Mouse (Mus musculus): ENCODE measurements at regions not wholly inside any gene's neighbourhood (a gene's known extent, or its start where the extent isn't known, plus 50 kb on each side); places are given as distances from the start of the nearest gene placed in this dataset.

DNA sequence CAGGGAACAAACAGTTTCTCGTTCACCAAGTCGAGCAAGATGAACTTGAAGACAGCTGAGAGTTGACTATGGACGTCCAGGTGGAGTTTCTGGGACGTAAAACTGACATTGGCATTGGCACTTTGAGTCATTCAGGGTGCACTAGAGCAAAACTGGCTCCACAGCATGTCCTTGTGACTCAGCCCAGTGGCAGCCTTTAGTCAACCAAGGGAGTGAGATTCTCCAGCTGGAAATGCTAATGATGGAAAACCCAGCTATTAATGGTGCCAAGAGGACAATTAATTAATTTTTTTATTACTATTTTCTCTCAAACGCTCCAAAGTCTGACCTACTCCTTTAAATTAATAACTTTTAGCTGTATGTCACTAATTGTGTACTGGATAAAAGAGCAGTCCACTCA, 195.0 kb upstream of the Prdm1 start:
- Histone ChIP-seq H3K4me2 (no peak overlapping the region), H3K9me3 (replicated peaks) (no peaks in the 10 kb centered on the region), H3K36me3 (no peaks in the 10 kb centered on the region), H3K9ac (no peak overlapping the region), H3K4me1 (replicated peaks) (0 out of 2 replicates have a peak, but pooled peaks cover 3% of the 10 kb centered on the region), H3K4me3 (replicated peaks) (no peak overlapping the region), H3K27me3 (no peaks in the 10 kb centered on the region), H3K27ac (no peak overlapping the region)
- DNase-seq, result no peak
- no peak for ATAC-seq (ENCODE audit: low read depth)
- 71% methylated on average over 5 of the region's 5 CpGs for WGBS (ENCODE audit: insufficient replicate concordance)

DNA sequence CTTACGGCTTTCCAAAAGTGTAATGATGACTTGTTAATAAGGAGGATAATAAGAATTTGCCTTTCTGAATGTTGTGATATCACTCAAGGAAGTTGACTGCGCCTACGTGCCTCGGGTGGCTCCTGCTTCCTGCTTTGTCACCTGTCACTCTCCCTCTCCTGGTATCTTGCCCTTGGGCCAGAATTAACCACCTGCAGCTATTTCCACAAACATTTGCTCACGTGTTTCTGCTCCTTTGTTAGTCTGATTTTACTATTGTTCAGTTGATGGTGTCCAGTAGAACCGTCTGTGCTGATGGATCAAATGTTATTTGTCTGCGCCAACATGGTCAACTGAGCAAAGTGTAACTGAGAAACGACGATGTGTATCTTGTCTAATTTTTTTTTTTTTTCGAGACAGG, 193.4 kb upstream of the Prdm1 start:
- 72% methylated on average over 10 of the region's 10 CpGs for WGBS (ENCODE audit: insufficient replicate concordance)
- no peak for ATAC-seq (ENCODE audit: low read depth)

DNA sequence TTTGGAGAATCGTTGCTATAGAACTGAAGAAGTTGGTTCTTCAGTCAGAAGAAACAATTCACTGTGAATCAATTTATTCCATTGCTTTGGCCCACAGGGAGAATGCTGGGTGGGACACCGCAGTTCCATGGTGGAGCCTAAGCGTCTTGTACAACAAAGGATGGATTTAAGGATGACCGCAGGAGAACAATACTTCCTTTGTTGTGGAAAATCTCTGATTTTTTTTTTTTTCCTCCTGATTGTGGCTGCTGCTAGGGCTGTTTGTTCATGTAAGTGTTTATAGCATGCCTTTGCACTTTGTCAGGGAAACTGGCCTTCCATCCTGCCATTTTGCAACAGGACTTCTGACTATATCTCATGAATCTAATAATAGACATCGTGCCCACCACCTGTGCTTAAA, 188.3 kb upstream of the Prdm1 start:
- 76% methylated on average over 5 of the region's 5 CpGs for WGBS (ENCODE audit: insufficient replicate concordance)
- no peak for ATAC-seq (ENCODE audit: low read depth)

More for the DNA sequence above, 193.4 kb upstream of the Prdm1 start:
- Histone ChIP-seq H3K9ac (no peak overlapping the region), H3K36me3 (no peaks in the 10 kb centered on the region), H3K27me3 (no peaks in the 10 kb centered on the region), H3K4me3 (replicated peaks) (no peak overlapping the region), H3K9me3 (replicated peaks) (no peaks in the 10 kb centered on the region), H3K27ac (no peak overlapping the region), H3K4me1 (replicated peaks) (0 out of 2 replicates have a peak, but pooled peaks cover 3% of the 10 kb centered on the region), H3K4me2 (no peak overlapping the region)
- DNase-seq, result no peak

DNA sequence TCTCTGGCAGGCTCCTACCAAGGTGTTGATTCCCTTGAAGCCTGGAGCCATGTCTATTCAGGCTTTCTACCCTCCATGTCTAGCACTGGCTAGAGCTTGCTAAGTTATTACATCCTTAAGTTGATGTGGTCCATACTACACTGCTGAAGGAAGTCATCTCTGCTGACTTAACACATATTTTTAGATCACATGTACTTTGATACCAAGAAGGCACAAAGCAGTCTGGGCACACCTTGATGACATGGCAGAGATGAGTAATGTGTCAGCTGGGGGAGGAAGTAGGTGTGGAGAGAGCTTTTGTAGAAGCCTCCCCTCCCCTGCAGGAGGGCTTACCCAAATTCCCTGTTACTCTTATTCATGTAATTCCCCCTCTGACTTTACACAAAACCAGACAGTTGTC, 187.6 kb upstream of the Prdm1 start:
- H3K9me3 ChIP-seq (replicated peaks), result no peaks in the 10 kb centered on the region
- H3K36me3 ChIP-seq, result no peaks in the 10 kb centered on the region
- H3K27ac ChIP-seq, result no peak overlapping the region
- no peak for DNase-seq
- H3K4me3 ChIP-seq (replicated peaks), result no peak overlapping the region
- no peaks in the 10 kb centered on the region for H3K4me1 ChIP-seq (replicated peaks)
- no peaks in the 10 kb centered on the region for H3K27me3 ChIP-seq
- H3K9ac ChIP-seq, result no peak overlapping the region
- no peak overlapping the region for H3K4me2 ChIP-seq
- ATAC-seq (ENCODE audit: low read depth), result no peak

More for the DNA sequence above, 188.3 kb upstream of the Prdm1 start:
- H3K4me3 ChIP-seq (replicated peaks), result no peak overlapping the region
- H3K27ac ChIP-seq, result no peak overlapping the region
- H3K9me3 ChIP-seq (replicated peaks), result no peaks in the 10 kb centered on the region
- no peak overlapping the region for H3K4me2 ChIP-seq
- no peak for DNase-seq
- no peak overlapping the region for H3K9ac ChIP-seq
- H3K27me3 ChIP-seq, result no peaks in the 10 kb centered on the region
- H3K4me1 ChIP-seq (replicated peaks), result no peaks in the 10 kb centered on the region
- H3K36me3 ChIP-seq, result no peaks in the 10 kb centered on the region

DNA sequence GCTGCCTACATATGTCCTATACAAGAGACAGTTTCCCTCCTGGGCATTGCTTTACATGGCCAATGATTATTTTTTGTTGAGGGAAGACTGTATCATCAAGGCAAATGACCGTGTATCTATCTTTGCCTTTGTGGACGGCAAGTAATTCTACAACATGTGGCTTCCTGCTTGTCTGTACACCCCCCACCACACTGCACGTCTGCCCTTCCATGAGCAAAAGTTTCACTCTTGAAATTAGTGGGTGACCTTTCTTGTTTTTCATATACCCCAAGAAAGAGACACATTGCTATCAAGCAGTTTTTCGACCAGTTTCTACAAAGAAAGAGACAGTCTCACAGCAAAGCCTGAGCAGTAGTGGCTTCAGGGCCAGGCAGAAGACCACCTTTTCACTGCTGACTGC, 180.5 kb upstream of the Prdm1 start:
- 51% methylated on average over 4 of the region's 4 CpGs for WGBS (ENCODE audit: insufficient replicate concordance)
- Histone ChIP-seq H3K4me1 (replicated peaks) (no peaks in the 10 kb centered on the region), H3K9me3 (replicated peaks) (no peaks in the 10 kb centered on the region), H3K36me3 (no peaks in the 10 kb centered on the region), H3K4me3 (replicated peaks) (no peak overlapping the region), H3K27me3 (no peaks in the 10 kb centered on the region), H3K27ac (no peak overlapping the region), H3K4me2 (no peak overlapping the region), H3K9ac (no peak overlapping the region)
- no peak for ATAC-seq (ENCODE audit: low read depth)
- DNase-seq, result no peak

DNA sequence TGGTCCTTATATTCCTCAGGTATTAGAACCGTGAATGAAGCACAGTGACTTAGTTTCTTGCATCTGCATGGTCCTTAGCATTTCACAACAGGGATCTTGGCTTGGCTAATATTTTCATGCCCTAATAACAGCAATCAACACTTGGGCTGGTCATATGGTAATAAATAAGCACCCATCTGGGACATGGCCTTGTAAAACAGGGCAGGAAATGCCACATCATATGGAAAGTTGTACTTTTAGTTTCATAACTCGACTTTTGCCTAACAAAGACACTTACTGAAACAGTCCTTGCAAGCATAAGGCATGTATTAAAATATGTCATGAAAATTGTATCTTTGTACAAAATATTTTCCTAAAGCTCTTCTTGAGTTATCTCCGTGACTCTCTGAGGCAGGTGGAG, 175.8 kb upstream of the Prdm1 start:
- H3K4me3 ChIP-seq (replicated peaks), result no peak overlapping the region
- no peaks in the 10 kb centered on the region for H3K9me3 ChIP-seq (replicated peaks)
- H3K27me3 ChIP-seq, result no peaks in the 10 kb centered on the region
- WGBS (ENCODE audit: insufficient replicate concordance), result 63% methylated on average over 3 of the region's 3 CpGs
- H3K27ac ChIP-seq, result no peak overlapping the region
- H3K4me2 ChIP-seq, result no peak overlapping the region
- no peak for DNase-seq
- H3K4me1 ChIP-seq (replicated peaks), result peaks cover 7% of the 10 kb centered on the region; the same call in 1 of the 2 replicates
- H3K36me3 ChIP-seq, result no peaks in the 10 kb centered on the region
- H3K9ac ChIP-seq, result no peak overlapping the region
- ATAC-seq (ENCODE audit: low read depth), result no peak

DNA sequence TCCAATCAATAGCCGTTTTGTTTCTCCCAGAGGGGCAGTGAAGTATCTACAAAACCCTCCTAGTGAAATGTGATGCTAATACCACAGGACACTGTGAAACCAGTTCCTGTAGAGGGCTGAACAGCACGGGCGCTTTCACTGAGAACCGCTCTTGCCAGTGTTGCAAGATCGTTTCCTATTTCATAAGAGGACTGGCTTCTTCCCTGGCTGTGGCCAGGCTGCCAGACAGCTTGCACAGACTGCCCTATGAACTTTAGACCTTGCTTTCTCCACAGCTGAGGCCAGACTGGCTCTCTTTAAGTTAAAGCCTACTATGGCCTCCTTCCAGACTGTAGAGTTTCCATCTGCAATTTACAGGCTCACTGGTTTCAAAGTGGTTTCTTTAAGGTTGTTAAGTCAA, 173.8 kb upstream of the Prdm1 start:
- peaks cover 7% of the 10 kb centered on the region; the same call in 1 of the 2 replicates for H3K4me1 ChIP-seq (replicated peaks)
- 43% methylated on average over 5 of the region's 5 CpGs for WGBS (ENCODE audit: insufficient replicate concordance)
- DNase-seq (no peak), ATAC-seq (ENCODE audit: low read depth) (peak; percentile 61)
- no peak overlapping the region for H3K4me2 ChIP-seq
- H3K9me3 ChIP-seq (replicated peaks), result no peaks in the 10 kb centered on the region
- H3K36me3 ChIP-seq, result no peaks in the 10 kb centered on the region
- H3K9ac ChIP-seq, result no peak overlapping the region
- no peaks in the 10 kb centered on the region for H3K27me3 ChIP-seq
- H3K27ac ChIP-seq, result 0 out of 2 replicates have a peak overlapping the region, but pooled peaks have one; percentile 34
- H3K4me3 ChIP-seq (replicated peaks), result no peak overlapping the region

DNA sequence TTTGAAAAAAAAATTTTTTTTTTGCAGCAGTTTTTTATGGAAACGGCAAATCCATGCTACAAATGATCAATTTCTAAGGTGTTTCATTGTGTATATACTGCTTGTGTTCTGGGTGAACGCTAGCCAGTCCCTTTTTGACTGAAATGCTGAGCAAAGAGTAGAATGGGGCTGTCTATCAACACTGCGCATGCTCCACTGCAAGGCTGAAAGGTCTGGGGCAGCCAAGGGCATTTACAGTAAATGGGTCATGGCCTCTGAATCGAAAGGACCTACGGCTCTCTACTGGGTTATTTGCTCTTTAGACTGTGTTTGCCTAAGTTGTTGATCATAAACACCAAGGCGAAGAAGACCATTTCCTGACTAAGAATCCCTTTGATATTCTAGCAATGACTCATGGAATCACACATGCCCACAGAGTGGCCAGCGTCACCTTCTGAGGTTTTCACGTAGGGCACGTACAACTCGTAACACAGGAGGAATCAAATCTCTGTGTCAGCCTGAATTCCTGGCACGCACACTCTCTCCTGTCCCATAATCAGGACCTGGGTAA, 171.8 kb upstream of the Prdm1 start:
- H3K9ac ChIP-seq, result no peak overlapping the region
- H3K27me3 ChIP-seq, result no peaks in the 10 kb centered on the region
- ATAC-seq (ENCODE audit: low read depth) (no peak), DNase-seq (no peak)
- H3K36me3 ChIP-seq, result no peaks in the 10 kb centered on the region
- H3K27ac ChIP-seq, result no peak overlapping the region
- no peak overlapping the region for H3K4me2 ChIP-seq
- no peak overlapping the region for H3K4me3 ChIP-seq (replicated peaks)
- H3K4me1 ChIP-seq (replicated peaks), result peaks cover 7% of the 10 kb centered on the region; the same call in 1 of the 2 replicates
- whole genome bisulfite sequencing (ENCODE audit: insufficient replicate concordance), result 69% methylated on average over 11 of the region's 11 CpGs
- H3K9me3 ChIP-seq (replicated peaks), result no peaks in the 10 kb centered on the region

DNA sequence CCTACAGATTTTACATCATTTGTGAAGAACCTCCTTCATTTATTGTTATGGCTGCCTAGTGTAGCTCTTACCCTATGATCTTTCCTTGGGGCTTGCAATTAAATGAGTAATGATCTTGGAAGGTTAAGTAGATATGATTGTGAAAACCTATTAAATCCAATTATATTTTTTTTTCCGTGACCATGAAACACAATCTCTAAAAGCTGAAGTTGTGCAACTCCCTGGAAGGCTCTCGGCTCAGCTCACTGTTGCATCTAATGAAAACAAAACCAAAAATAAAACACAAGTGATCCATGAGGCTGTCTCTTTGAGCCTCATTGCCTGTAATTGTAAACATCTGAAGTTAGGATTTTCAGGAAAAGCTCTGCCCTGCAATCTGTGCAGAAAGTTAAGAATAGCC, 169.7 kb upstream of the Prdm1 start:
- WGBS (ENCODE audit: insufficient replicate concordance), result 72% methylated on average over 2 of the region's 2 CpGs
- Histone ChIP-seq H3K9ac (no peak overlapping the region), H3K4me1 (replicated peaks) (peaks cover 6% of the 10 kb centered on the region; the same call in 1 of the 2 replicates), H3K4me2 (no peak overlapping the region), H3K27ac (no peak overlapping the region), H3K4me3 (replicated peaks) (no peak overlapping the region), H3K36me3 (no peaks in the 10 kb centered on the region), H3K9me3 (replicated peaks) (no peaks in the 10 kb centered on the region), H3K27me3 (no peaks in the 10 kb centered on the region)
- no peak for ATAC-seq (ENCODE audit: low read depth)
- DNase-seq, result no peak

DNA sequence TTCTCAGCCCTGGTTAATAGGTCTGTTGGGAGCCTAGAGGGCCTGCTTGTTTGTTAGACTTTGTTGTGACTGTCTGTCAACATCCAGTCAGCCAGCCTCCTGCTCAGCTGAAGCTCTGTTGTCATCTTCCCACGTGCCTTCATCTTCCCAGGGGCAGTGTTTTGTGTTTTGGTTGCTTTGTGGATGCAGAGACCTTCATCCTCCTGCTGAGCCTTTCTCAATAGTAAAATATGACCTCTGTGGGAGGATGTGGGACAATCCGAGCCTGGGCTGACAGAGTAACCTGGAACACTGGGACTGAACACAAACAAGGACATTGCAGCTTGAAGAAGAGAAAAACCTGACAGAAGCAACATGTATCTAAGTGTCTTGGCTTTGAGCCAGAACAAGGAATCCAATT, 168.7 kb upstream of the Prdm1 start:
- H3K4me2 ChIP-seq, result no peak overlapping the region
- no peak for DNase-seq

DNA sequence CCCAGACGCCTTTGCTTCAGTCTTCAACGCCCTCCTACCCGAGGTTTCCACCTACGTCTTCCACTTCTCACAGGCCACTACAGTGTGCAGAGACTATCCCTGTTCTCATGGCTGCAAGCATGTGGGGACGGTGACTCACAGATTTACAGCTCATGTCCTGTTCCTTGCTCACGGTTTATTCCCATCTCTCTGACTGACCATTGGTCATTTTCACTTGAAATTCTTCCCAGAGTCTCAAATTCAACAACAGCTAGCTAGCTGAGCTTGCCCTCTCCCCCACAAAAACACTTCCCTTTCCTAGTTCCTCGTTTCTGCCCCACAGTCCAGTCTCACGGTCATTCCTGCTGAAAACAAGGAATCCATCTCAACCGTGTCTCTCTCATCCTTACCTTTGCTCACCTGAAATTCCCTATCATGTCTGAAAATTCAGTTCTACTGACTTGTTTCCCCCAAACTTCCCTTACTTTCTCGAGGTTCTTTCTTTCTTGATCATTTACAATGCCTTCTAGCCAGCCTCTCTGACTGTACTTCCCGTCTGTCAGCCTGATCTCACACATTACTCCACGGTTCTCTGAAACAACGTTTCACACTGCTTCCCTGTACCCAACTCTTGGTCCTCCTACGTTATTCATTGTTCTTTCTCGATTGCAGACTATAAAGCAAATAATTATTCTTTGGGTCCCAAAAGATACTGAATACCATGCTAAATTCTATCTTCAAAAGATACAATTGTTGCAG, 163.5 kb upstream of the Prdm1 start:
- Histone ChIP-seq H3K4me3 (replicated peaks) (no peak overlapping the region), H3K4me1 (replicated peaks) (0 out of 2 replicates have a peak, but pooled peaks cover under 1% of the 10 kb centered on the region), H3K36me3 (no peaks in the 10 kb centered on the region), H3K27me3 (no peaks in the 10 kb centered on the region), H3K27ac (no peak overlapping the region), H3K4me2 (no peak overlapping the region), H3K9ac (no peak overlapping the region), H3K9me3 (replicated peaks) (no peaks in the 10 kb centered on the region)
- ATAC-seq (ENCODE audit: low read depth) (no peak), DNase-seq (no peak)
- WGBS (ENCODE audit: insufficient replicate concordance), result 37% methylated on average over 15 of the region's 15 CpGs

More for the DNA sequence above, 168.7 kb upstream of the Prdm1 start:
- no peak overlapping the region for H3K27ac ChIP-seq
- 41% methylated on average over 2 of the region's 2 CpGs for WGBS (ENCODE audit: insufficient replicate concordance)
- no peak for ATAC-seq (ENCODE audit: low read depth)
- no peaks in the 10 kb centered on the region for H3K4me1 ChIP-seq (replicated peaks)
- H3K9ac ChIP-seq, result no peak overlapping the region
- H3K4me3 ChIP-seq (replicated peaks), result no peak overlapping the region
- H3K36me3 ChIP-seq, result no peaks in the 10 kb centered on the region
- H3K9me3 ChIP-seq (replicated peaks), result no peaks in the 10 kb centered on the region
- H3K27me3 ChIP-seq, result no peaks in the 10 kb centered on the region

DNA sequence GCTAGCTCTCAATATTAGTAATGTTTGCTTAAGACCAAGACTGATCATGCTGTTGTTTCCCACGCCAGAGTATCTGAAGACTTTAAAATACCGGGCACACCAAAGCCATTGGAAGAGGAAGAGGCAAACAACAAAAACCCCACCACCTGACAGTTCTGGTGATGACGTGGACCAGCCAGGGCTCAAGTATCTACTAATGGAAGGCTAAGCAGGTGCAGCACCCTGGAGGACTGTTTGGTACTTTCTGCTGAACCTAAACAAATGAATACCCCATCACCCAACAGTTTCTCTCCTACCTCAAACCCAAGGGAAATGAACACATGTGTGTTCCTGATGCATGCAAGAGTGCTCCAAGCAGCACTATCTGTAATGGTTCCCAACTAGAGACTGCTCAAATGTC, 160.3 kb upstream of the Prdm1 start:
- Histone ChIP-seq H3K4me2 (no peak overlapping the region), H3K4me1 (replicated peaks) (peaks cover 20% of the 10 kb centered on the region), H3K36me3 (no peaks in the 10 kb centered on the region), H3K4me3 (replicated peaks) (no peak overlapping the region), H3K27me3 (no peaks in the 10 kb centered on the region), H3K9ac (no peak overlapping the region), H3K27ac (no peak overlapping the region), H3K9me3 (replicated peaks) (no peaks in the 10 kb centered on the region)
- 65% methylated on average over 3 of the region's 3 CpGs for WGBS (ENCODE audit: insufficient replicate concordance)
- ATAC-seq (ENCODE audit: low read depth), result no peak
- DNase-seq, result no peak

Data from liver, embryonic 13.5 days (tissue).